Mouse (Mus musculus) heart, adult 18-20 months (tissue): ENCODE measurements around the gene Fchsd2. TPM values are rescaled to one million over a fixed set of nuclear protein-coding genes. Genes with fewer than 3 reads are reported as not detected.
"Not testable (repeated sequence)": the region's sequence is repeated elsewhere in the genome, so short reads cannot be mapped to it uniquely, and the experiment has no call there.

Source experiments
- DNase-seq, 2 experiments: peaks; one replicate each; pipeline ENCODE4 v3.0.0; 2021 to 2022; ENCODE audit warnings: mixed read lengths in 1 of 2
- total RNA-seq, 2 experiments: library from RNA; stranded (reverse); gene quantifications; 2 replicates each; pipeline ENCODE4 v1.2.3; 2021

The Fchsd2 gene
- total RNA-seq, 2 experiments from 2014 or later, result 18.3 to 22.5 TPM

GRCm38 (mm10) chr7:101113410-101113809 is 20.7 kb downstream of the Fchsd2 start:
- DNase-seq, result no peak

GRCm38 (mm10) chr7:101114328-101114727 is 21.7 kb downstream of the Fchsd2 start:
- no peak for DNase-seq

- peak in 1 of 2 experiments; percentile 14 for DNase-seq
Measured at GRCm38 (mm10) chr7:101119391-101119790, 26.7 kb downstream of the Fchsd2 start.

GRCm38 (mm10) chr7:101123579-101124347 is 31.1 kb downstream of the Fchsd2 start:
- DNase-seq, result no peak

GRCm38 (mm10) chr7:101127737-101128136 is 35.1 kb downstream of the Fchsd2 start:
- no peak for DNase-seq

- no peak for DNase-seq
Measured at GRCm38 (mm10) chr7:101128536-101128935, 35.9 kb downstream of the Fchsd2 start.

GRCm38 (mm10) chr7:101130646-101131045 is 38.0 kb downstream of the Fchsd2 start:
- DNase-seq, result no peak

- no peak for DNase-seq
Measured at GRCm38 (mm10) chr7:101131281-101131680, 38.6 kb downstream of the Fchsd2 start.

GRCm38 (mm10) chr7:101133591-101133990 is 40.9 kb downstream of the Fchsd2 start:
- no peak for DNase-seq

GRCm38 (mm10) chr7:101134117-101134516 is 41.5 kb downstream of the Fchsd2 start:
- DNase-seq, result no peak

GRCm38 (mm10) chr7:101138819-101139218 is 46.2 kb downstream of the Fchsd2 start:
- no peak for DNase-seq

GRCm38 (mm10) chr7:101142907-101143306 is 50.2 kb downstream of the Fchsd2 start:
- DNase-seq, result peak in 1 of 2 experiments; percentile 35

GRCm38 (mm10) chr7:101144222-101144621 is 51.6 kb downstream of the Fchsd2 start:
- DNase-seq, result no peak

- DNase-seq, result no peak
Measured at GRCm38 (mm10) chr7:101149039-101149438, 56.4 kb downstream of the Fchsd2 start.

GRCm38 (mm10) chr7:101154883-101155282 is 62.2 kb downstream of the Fchsd2 start:
- not testable (repeated sequence) for DNase-seq

GRCm38 (mm10) chr7:101155284-101155683 is 62.6 kb downstream of the Fchsd2 start:
- no peak for DNase-seq

- DNase-seq, result no peak
Measured at GRCm38 (mm10) chr7:101160266-101160665, 67.6 kb downstream of the Fchsd2 start.

- DNase-seq, result no peak
Measured at GRCm38 (mm10) chr7:101162781-101163180, 70.1 kb downstream of the Fchsd2 start.

- no peak for DNase-seq
Measured at GRCm38 (mm10) chr7:101163878-101164277, 71.2 kb downstream of the Fchsd2 start.

- DNase-seq, result no peak
Measured at GRCm38 (mm10) chr7:101166568-101166967, 73.9 kb downstream of the Fchsd2 start.

GRCm38 (mm10) chr7:101170482-101170881 is 77.8 kb downstream of the Fchsd2 start:
- DNase-seq, result peak; percentile 43 to 68

- DNase-seq, result no peak
Measured at GRCm38 (mm10) chr7:101171002-101171401, 78.3 kb downstream of the Fchsd2 start.

- no peak for DNase-seq
Measured at GRCm38 (mm10) chr7:101173331-101173730, 80.7 kb downstream of the Fchsd2 start.

- peak in 1 of 2 experiments; percentile 13 for DNase-seq
Measured at GRCm38 (mm10) chr7:101178751-101179150, 86.1 kb downstream of the Fchsd2 start.
